Comparison of ENCODE assay signal across 22 mouse cellular contexts in genomic region chr7:109659278-109659677, GRCm38 (mm10). TPM values are rescaled to one million over a fixed set of nuclear protein-coding genes. Genes with fewer than 3 reads are reported as not detected.
DNase-seq lines count a peak whose midpoint lies in the region; ATAC-seq and TF ChIP-seq lines count a peak whose summit lies in the region.
"Had no signal": no experiment of that assay in that cellular context is flagged by ENCODE, and none has a peak within 500 bp of the region (broad histone marks: within the 10 kb centered on the region; RNA-seq: fewer than 3 reads in every experiment).

No protein-coding gene starts in this region.

- no peaks in the 10 kb centered on the region for H3K9me3 ChIP-seq in liver, embryonic 13.5 days (replicated peaks)
- no peaks in the 10 kb centered on the region for H3K9me3 ChIP-seq in MEL (replicated peaks; ENCODE audit: insufficient read depth, low read length)
- no peaks in the 10 kb centered on the region for H3K9me3 ChIP-seq in embryonic facial prominence, embryonic 10.5 days
- H3K9me3 ChIP-seq: embryonic facial prominence, embryonic 13.5 days; embryonic facial prominence, embryonic 15.5 days; forebrain, embryonic 10.5 days; forebrain, embryonic 12.5 days had no signal

- TF ChIP-seq EP300 in MEL (IDR thresholded peaks at IDR 0.05; ENCODE audit: low read depth in 1 of 2, low read length in 2 of 2): peak; percentile 56

- H3K9ac ChIP-seq in liver, embryonic 13.5 days: no peak overlapping the region
- H3K9ac ChIP-seq in MEL (ENCODE audit: control insufficient read depth, low read depth, low read length, poor library complexity, severe bottlenecking): no peak overlapping the region
- H3K9ac ChIP-seq: embryonic facial prominence, embryonic 13.5 days; embryonic facial prominence, embryonic 15.5 days; forebrain, embryonic 12.5 days had no signal

- H3K36me3 ChIP-seq in liver, embryonic 13.5 days: no peaks in the 10 kb centered on the region
- H3K36me3 ChIP-seq in MEL (ENCODE audit: control insufficient read depth in 1 of 2, insufficient read depth in 2 of 2, low read length in 2 of 2): peaks cover 0 to 3% of the 10 kb centered on the region in 2 experiments; a peak in 1 of 4 replicates
- H3K36me3 ChIP-seq in embryonic facial prominence, embryonic 10.5 days (replicated peaks): peaks cover 4% of the 10 kb centered on the region; the same call in 1 of the 2 replicates
- H3K36me3 ChIP-seq: embryonic facial prominence, embryonic 15.5 days; forebrain, embryonic 10.5 days; forebrain, embryonic 12.5 days had no signal

- no peak for TF ChIP-seq POLR2A in MEL (IDR thresholded peaks at IDR 0.05; ENCODE audit: control insufficient read depth in 1 of 2, insufficient read depth in 1 of 2, low read depth in 1 of 2, low read length in 2 of 2, poor library complexity in 1 of 2)

- ATAC-seq in liver, embryonic 13.5 days (ENCODE audit: low read depth): peak; percentile 57; the same call in 1 of the 2 replicates
- 0 out of 2 replicates have a peak, but pooled peaks have one; percentile 30 for ATAC-seq in megakaryocyte-erythroid progenitor cell, adult 5-6 weeks (replicated peaks; ENCODE audit: low FRiP score, low TSS enrichment, poor library complexity, severe bottlenecking)
- ATAC-seq: activated CD4-positive, CD25-positive, alpha-beta regulatory T cell, adult 4 months; forebrain, embryonic 14.5 days; forebrain, embryonic 16.5 days; Patski had no signal

- H3K4me1 ChIP-seq in liver, embryonic 13.5 days (replicated peaks): peaks cover 37% of the 10 kb centered on the region
- peaks cover 0 to 8% of the 10 kb centered on the region in 2 experiments; a peak in 2 of 4 replicates for H3K4me1 ChIP-seq in MEL (ENCODE audit: control insufficient read depth in 1 of 2, insufficient read depth in 2 of 2, low read length in 2 of 2)
- peaks cover 15% of the 10 kb centered on the region for H3K4me1 ChIP-seq in embryonic facial prominence, embryonic 10.5 days
- H3K4me1 ChIP-seq: embryonic facial prominence, embryonic 15.5 days; forebrain, embryonic 12.5 days had no signal

- no peaks in the 10 kb centered on the region for H3K27me3 ChIP-seq in liver, embryonic 13.5 days
- H3K27me3 ChIP-seq in MEL (ENCODE audit: control insufficient read depth in 1 of 2, insufficient read depth in 2 of 2, low read length in 2 of 2): no peaks in the 10 kb centered on the region
- no peaks in the 10 kb centered on the region for H3K27me3 ChIP-seq in embryonic facial prominence, embryonic 10.5 days (replicated peaks; ENCODE audit: low read depth, poor library complexity, severe bottlenecking)
- H3K27me3 ChIP-seq: embryonic facial prominence, embryonic 13.5 days; embryonic facial prominence, embryonic 15.5 days; forebrain, embryonic 12.5 days; Patski had no signal

- WGBS in liver, embryonic 13.5 days (ENCODE audit: insufficient replicate concordance): 50% methylated on average over 2 of the region's 2 CpGs
- WGBS in embryonic facial prominence, embryonic 10.5 days: 89% methylated on average over 2 of the region's 2 CpGs

- no peak overlapping the region for H3K4me2 ChIP-seq in liver, embryonic 13.5 days
- H3K4me2 ChIP-seq: embryonic facial prominence, embryonic 13.5 days; embryonic facial prominence, embryonic 15.5 days; forebrain, embryonic 12.5 days had no signal

- H3K79me2 ChIP-seq in MEL (ENCODE audit: control insufficient read depth, insufficient read depth, low read length, poor library complexity): no peaks in the 10 kb centered on the region

- no peak overlapping the region for H3K4me3 ChIP-seq in liver, embryonic 13.5 days (replicated peaks)
- H3K4me3 ChIP-seq in MEL (ENCODE audit: control insufficient read depth in 1 of 2, insufficient read depth in 1 of 2, low read depth in 2 of 2, low read length in 2 of 2): no peak overlapping the region
- no peak overlapping the region for H3K4me3 ChIP-seq in embryonic facial prominence, embryonic 10.5 days
- H3K4me3 ChIP-seq: embryonic facial prominence, embryonic 13.5 days; embryonic facial prominence, embryonic 15.5 days; erythroblast, embryonic 14.5 days; forebrain, embryonic 10.5 days; forebrain, embryonic 12.5 days had no signal

- no peak for TF ChIP-seq CTCF in MEL (IDR thresholded peaks at IDR 0.05 in 2 of 3, conservative IDR thresholded peaks at IDR 0.05 in 1 of 3; ENCODE audit: control insufficient read depth in 1 of 3, insufficient read depth in 1 of 3, low read depth in 2 of 3, low read length in 3 of 3, poor library complexity in 1 of 3, severe bottlenecking in 1 of 3)

- no peak for DNase-seq in liver, embryonic 13.5 days
- no peak for DNase-seq in liver
- peak; percentile 27 for DNase-seq in MEL (ENCODE audit: low read depth, low spot score)
- no peak for DNase-seq in embryonic facial prominence, embryonic 10.5 days (ENCODE audit: low spot score)
- DNase-seq: adrenal gland, adult 8-10 months; adrenal gland, postnatal 14 days; adrenal gland, postnatal 36 days; cerebellum, adult 11-12 months; cerebellum, adult 2 months; cerebellum, adult 9-10 months; cerebellum, postnatal 10 days; cerebellum, postnatal 25 days had no signal

- no peak overlapping the region for H3K27ac ChIP-seq in liver, embryonic 13.5 days
- H3K27ac ChIP-seq in MEL (ENCODE audit: control insufficient read depth, low read depth, low read length): no peak overlapping the region
- H3K27ac ChIP-seq in embryonic facial prominence, embryonic 10.5 days (replicated peaks): no peak overlapping the region
- H3K27ac ChIP-seq: embryonic facial prominence, embryonic 13.5 days; embryonic facial prominence, embryonic 15.5 days; forebrain, embryonic 10.5 days; forebrain, embryonic 12.5 days had no signal

- no peak for TF ChIP-seq RAD21 in MEL (IDR thresholded peaks at IDR 0.05; ENCODE audit: low read depth, low read length)

TF ChIP-seq in MEL, 35 proteins besides CTCF, POLR2A, EP300 and RAD21 (continues in another document):
- TF ChIP-seq SMC3 (IDR thresholded peaks at IDR 0.05; ENCODE audit: low read depth, low read length) (no peak), ELF1 (IDR thresholded peaks at IDR 0.05; ENCODE audit: low read depth, low read length) (no peak), E2F4 (IDR thresholded peaks at IDR 0.05; ENCODE audit: borderline replicate concordance, low read depth, low read length) (no peak), MXI1 (IDR thresholded peaks at IDR 0.05; ENCODE audit: low read depth, low read length) (no peak), MAZ (IDR thresholded peaks at IDR 0.05; ENCODE audit: low read depth, low read length) (no peak), HCFC1 (IDR thresholded peaks at IDR 0.05; ENCODE audit: low read depth, low read length) (no peak), KAT2A (conservative IDR thresholded peaks at IDR 0.05; ENCODE audit: low read depth, low read length) (no peak), NELFE (IDR thresholded peaks at IDR 0.05; ENCODE audit: low read depth, low read length) (no peak), USF1 (IDR thresholded peaks at IDR 0.05; ENCODE audit: low read depth, low read length) (no peak), MEF2A (IDR thresholded peaks at IDR 0.05; ENCODE audit: extremely low read depth, insufficient replicate concordance, low read depth, low read length, poor library complexity, severe bottlenecking) (no peak), MYB (IDR thresholded peaks at IDR 0.05; ENCODE audit: low read depth, low read length) (no peak), ZC3H11A (IDR thresholded peaks at IDR 0.05; ENCODE audit: low read depth, low read length) (no peak), POLR2AphosphoS5 (IDR thresholded peaks at IDR 0.05; ENCODE audit: borderline replicate concordance, low read depth, low read length) (no peak), SIN3A (IDR thresholded peaks at IDR 0.05; ENCODE audit: low read length) (no peak), ZNF384 (IDR thresholded peaks at IDR 0.05; ENCODE audit: low read depth, low read length) (no peak), TCF12 (IDR thresholded peaks at IDR 0.05; ENCODE audit: low read depth, low read length) (peak; percentile 47; the same call in 1 of the 2 replicates), MYC (IDR thresholded peaks at IDR 0.05; ENCODE audit: low read depth, low read length) (0 out of 2 replicates have a peak, but pooled peaks have one; percentile 28), UBTF (IDR thresholded peaks at IDR 0.05; ENCODE audit: borderline replicate concordance, insufficient read depth, low read depth, low read length) (no peak), TAL1 (IDR thresholded peaks at IDR 0.05; ENCODE audit: low read length) (no peak), ZKSCAN1 (IDR thresholded peaks at IDR 0.05; ENCODE audit: low read depth, low read length) (no peak), MAFK (IDR thresholded peaks at IDR 0.05; ENCODE audit: borderline replicate concordance, low read depth, low read length) (no peak), ETS1 (IDR thresholded peaks at IDR 0.05; ENCODE audit: low read depth, low read length) (peak; percentile 33; the same call in 1 of the 2 replicates), TBP (IDR thresholded peaks at IDR 0.05; ENCODE audit: low read depth, low read length) (no peak), USF2 (IDR thresholded peaks at IDR 0.05; ENCODE audit: borderline replicate concordance in 1 of 2, insufficient read depth in 1 of 2, low read depth in 1 of 2, low read length in 2 of 2) (peak in 1 of 2 experiments; percentile 16; a peak in 1 of 4 replicates), MAX (IDR thresholded peaks at IDR 0.05; ENCODE audit: low read length) (no peak)

RNA-seq across cellular contexts. Expression of gene St5, which starts 44.1 kb away (rescaled TPM):
- 16.5 and 20.3 TPM in 2 replicates for polyA plus RNA-seq in liver, embryonic 13.5 days (2015; fragmentation: Nextera tagmentation; extraction: Ambion mirVana)
- total RNA-seq in MEL (2012; rRNA removed): 2.6 and 2.7 TPM in 2 replicates
- 1 to 10 TPM in 1 of 2 experiments, not detected in 1; 3.4 TPM for polyA plus RNA-seq in MEL (2012; ENCODE audit: insufficient read depth in 1 of 2, insufficient read length in 2 of 2, low read depth in 1 of 2, low replicate concordance in 2 of 2, missing spikeins in 1 of 2)
- total RNA-seq in megakaryocyte-erythroid progenitor cell, adult 5-6 weeks (2014; fragmentation: Nextera tagmentation): 8.5 and 16.1 TPM in 2 replicates
- 6.5 and 12.5 TPM in 2 replicates for total RNA-seq in megakaryocyte-erythroid progenitor cell, adult 5-6 weeks (2017)
- polyA plus RNA-seq in embryonic facial prominence, embryonic 10.5 days (2016; fragmentation: Nextera tagmentation; extraction: Ambion mirVana): 41.7 and 46.4 TPM in 2 replicates

RNA-seq across cellular contexts. Expression of gene Akip1, which starts 44.2 kb away (rescaled TPM):
- 51.9 and 53.3 TPM in 2 replicates for polyA plus RNA-seq in liver, embryonic 13.5 days (2015; fragmentation: Nextera tagmentation; extraction: Ambion mirVana)
- total RNA-seq in MEL (2012; rRNA removed): 26.4 and 29.0 TPM in 2 replicates
- polyA plus RNA-seq in MEL (2012; ENCODE audit: insufficient read depth in 1 of 2, insufficient read length in 2 of 2, low read depth in 1 of 2, low replicate concordance in 2 of 2, missing spikeins in 1 of 2): 10 to 100 TPM in 1 of 2 experiments, not detected in 1; 34.0 TPM
- total RNA-seq in megakaryocyte-erythroid progenitor cell, adult 5-6 weeks (2014; fragmentation: Nextera tagmentation): 40.8 and 50.5 TPM in 2 replicates
- total RNA-seq in megakaryocyte-erythroid progenitor cell, adult 5-6 weeks (2017): 35.3 and 43.5 TPM in 2 replicates
- 24.4 and 24.8 TPM in 2 replicates for polyA plus RNA-seq in embryonic facial prominence, embryonic 10.5 days (2016; fragmentation: Nextera tagmentation; extraction: Ambion mirVana)
